30 mouse cellular contexts compared by ENCODE assay signal in the genomic region with DNA sequence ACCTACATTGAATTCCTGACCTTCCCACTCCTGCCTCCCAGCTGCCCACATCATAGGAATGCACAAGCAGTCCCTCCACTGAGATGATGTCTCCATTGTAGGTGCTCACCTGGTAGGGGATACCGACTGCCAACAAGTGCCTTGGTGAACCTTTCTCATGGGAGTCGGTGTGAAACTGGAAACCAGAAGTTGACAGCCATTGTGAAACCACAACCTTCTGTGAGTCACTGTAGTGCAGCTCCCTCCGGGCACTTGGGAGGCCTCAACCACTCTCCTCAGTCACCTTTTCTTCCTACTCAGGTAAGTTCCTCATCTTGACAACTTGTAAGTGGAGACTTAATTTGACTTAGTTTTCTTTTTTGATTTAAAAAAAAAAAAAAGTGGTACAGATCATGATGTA.
DNase-seq lines count a peak whose midpoint lies in the region; ATAC-seq and TF ChIP-seq lines count a peak whose summit lies in the region.
"Had no signal": no experiment of that assay in that cellular context is flagged by ENCODE, and none has a peak within 500 bp of the region (broad histone marks: within the 10 kb centered on the region; RNA-seq: fewer than 3 reads in every experiment).

No protein-coding gene starts in this region.

- peak; percentile 29 to 52 for DNase-seq in spleen, adult 2 months (ENCODE audit: low read depth in 1 of 2, low spot score in 2 of 2)
- DNase-seq in spleen, postnatal 14 days (ENCODE audit: low spot score in 2 of 2): no peak
- DNase-seq in CH12.LX (ENCODE audit: extremely low read depth): peak; percentile 53
- DNase-seq in Muller cell, postnatal 12 days (ENCODE audit: inconsistent ontology term): no peak
- DNase-seq in thymus, postnatal 4 days: no peak
- DNase-seq: adrenal gland, adult 8-10 months; cerebellum, adult 18-20 months; cerebellum, postnatal 14 days; gastrocnemius, postnatal 10 days; heart, adult 11 months; layer of hippocampus, adult 9-11 months; liver, embryonic 13.5 days; lung, embryonic 14.5 days; right cerebral cortex, adult 18-20 months; thymus, adult 18-20 months; thymus, postnatal 36 days had no signal

- no peaks in the 10 kb centered on the region for H3K79me2 ChIP-seq in CH12.LX (replicated peaks; ENCODE audit: control insufficient read depth, extremely low read depth, insufficient read depth, poor library complexity, severe bottlenecking)

- no peak for TF ChIP-seq CTCF in spleen, adult 2 months (IDR thresholded peaks at IDR 0.05; ENCODE audit: extremely low read depth, insufficient read depth, insufficient read length, insufficient replicate concordance)
- no peak for TF ChIP-seq CTCF in CH12.LX (conservative IDR thresholded peaks at IDR 0.05 in 1 of 2, IDR thresholded peaks at IDR 0.05 in 1 of 2; ENCODE audit: low read depth in 2 of 2, low read length in 2 of 2)

- in situ Hi-C loops in CH12.LX (cut with MboI; ENCODE audit: low pct_ligation_motif_present, low pct_unique_long_range_greater_than_20kb, low sequenced_read_pairs): no loop called here

- ATAC-seq in megakaryocyte progenitor cell, adult 5-6 weeks (replicated peaks; ENCODE audit: poor library complexity): peak; percentile 55
- ATAC-seq in forebrain, embryonic 15.5 days (replicated peaks): no peak
- ATAC-seq: activated CD4-positive, CD25-positive, alpha-beta regulatory T cell, adult 4 months; forebrain, embryonic 16.5 days; hindbrain, postnatal 0 days; intestine, postnatal 0 days had no signal

- peak; percentile 71 for TF ChIP-seq EP300 in CH12.LX (IDR thresholded peaks at IDR 0.05; ENCODE audit: low read length)

- 39% methylated on average over 3 of the region's 3 CpGs for WGBS in spleen, adult 2 months
- WGBS in forebrain, embryonic 15.5 days: 94% methylated on average over 3 of the region's 3 CpGs

- H3K4me1 ChIP-seq in spleen, adult 2 months (ENCODE audit: control insufficient read depth, insufficient read depth, insufficient read length): peaks cover 3% of the 10 kb centered on the region; the same call in 1 of the 2 replicates
- H3K4me1 ChIP-seq in CH12.LX (ENCODE audit: control insufficient read depth in 1 of 2, insufficient read depth in 2 of 2): peaks cover 5 to 13% of the 10 kb centered on the region in 2 experiments; a peak in 3 of 4 replicates
- no peaks in the 10 kb centered on the region for H3K4me1 ChIP-seq in forebrain, embryonic 15.5 days
- H3K4me1 ChIP-seq: embryonic facial prominence, embryonic 13.5 days; hindbrain, embryonic 10.5 days; liver, embryonic 13.5 days; midbrain, embryonic 12.5 days; neural tube, embryonic 13.5 days had no signal

- dilution Hi-C loops in CH12.LX (cut with MboI; ENCODE audit: extremely low pct_ligation_motif_present, extremely low pct_unique_long_range_greater_than_20kb, low sequenced_read_pairs): no loop called here

- TF ChIP-seq RAD21 in CH12.LX (IDR thresholded peaks at IDR 0.05; ENCODE audit: low read depth, low read length): no peak

- no peaks in the 10 kb centered on the region for H3K9me3 ChIP-seq in CH12.LX (replicated peaks; ENCODE audit: low read length)
- no peaks in the 10 kb centered on the region for H3K9me3 ChIP-seq in forebrain, embryonic 15.5 days
- H3K9me3 ChIP-seq: embryonic facial prominence, embryonic 13.5 days; G1E; hindbrain, embryonic 10.5 days; liver, embryonic 13.5 days; midbrain, embryonic 12.5 days; neural tube, embryonic 13.5 days had no signal

- H3K4me3 ChIP-seq in spleen, adult 2 months (ENCODE audit: extremely low read depth, insufficient read depth, insufficient read length): no peak overlapping the region
- no peak overlapping the region for H3K4me3 ChIP-seq in CH12.LX (replicated peaks in 1 of 3; ENCODE audit: low read depth in 2 of 3, low read length in 2 of 3, poor library complexity in 1 of 3)
- H3K4me3 ChIP-seq in forebrain, embryonic 15.5 days: no peak overlapping the region
- H3K4me3 ChIP-seq: embryonic facial prominence, embryonic 13.5 days; hindbrain, embryonic 10.5 days; left cerebral cortex, adult 2 months; liver, embryonic 13.5 days; midbrain, embryonic 12.5 days; neural tube, embryonic 13.5 days had no signal

- no peak for TF ChIP-seq POLR2A in spleen, adult 2 months (IDR thresholded peaks at IDR 0.05; ENCODE audit: low read depth, low read length)
- TF ChIP-seq POLR2A in CH12.LX (IDR thresholded peaks at IDR 0.05; ENCODE audit: low read depth, low read length): no peak

- no peak overlapping the region for H3K9ac ChIP-seq in CH12.LX (ENCODE audit: insufficient read depth, low read depth)
- no peak overlapping the region for H3K9ac ChIP-seq in forebrain, embryonic 15.5 days (replicated peaks)
- H3K9ac ChIP-seq: embryonic facial prominence, embryonic 13.5 days; liver, embryonic 13.5 days; lung, embryonic 14.5 days; midbrain, embryonic 12.5 days; neural tube, embryonic 13.5 days had no signal

- H3K36me3 ChIP-seq in spleen, adult 2 months (ENCODE audit: control insufficient read depth, insufficient read depth, low read length): peaks cover 22% of the 10 kb centered on the region
- H3K36me3 ChIP-seq in CH12.LX (replicated peaks in 1 of 2; ENCODE audit: control insufficient read depth in 1 of 2, insufficient read depth in 1 of 2, low read length in 1 of 2): peaks cover 39 to 68% of the 10 kb centered on the region in 2 experiments
- H3K36me3 ChIP-seq in forebrain, embryonic 15.5 days: peaks cover 68% of the 10 kb centered on the region

- no peaks in the 10 kb centered on the region for H3K27me3 ChIP-seq in spleen, adult 2 months (ENCODE audit: control insufficient read depth, insufficient read depth, low read length)
- H3K27me3 ChIP-seq in CH12.LX (replicated peaks): no peaks in the 10 kb centered on the region
- no peaks in the 10 kb centered on the region for H3K27me3 ChIP-seq in forebrain, embryonic 15.5 days
- H3K27me3 ChIP-seq: embryonic facial prominence, embryonic 13.5 days; liver, embryonic 13.5 days; midbrain, embryonic 12.5 days; neural tube, embryonic 13.5 days had no signal

- no peak overlapping the region for H3K27ac ChIP-seq in spleen, adult 2 months (ENCODE audit: insufficient read depth, low read length)
- H3K27ac ChIP-seq in CH12.LX (ENCODE audit: insufficient read depth, low read depth): no peak overlapping the region
- H3K27ac ChIP-seq in forebrain, embryonic 15.5 days (replicated peaks): no peak overlapping the region
- H3K27ac ChIP-seq: embryonic facial prominence, embryonic 13.5 days; hindbrain, embryonic 10.5 days; hindbrain, postnatal 0 days; left cerebral cortex, adult 2 months; liver, embryonic 13.5 days; macrophage; midbrain, embryonic 12.5 days; neural tube, embryonic 13.5 days had no signal

- H3K4me2 ChIP-seq in CH12.LX (ENCODE audit: insufficient read depth, low read depth, poor library complexity, severe bottlenecking): no peak overlapping the region
- H3K4me2 ChIP-seq in forebrain, embryonic 15.5 days (replicated peaks): no peak overlapping the region
- H3K4me2 ChIP-seq: embryonic facial prominence, embryonic 13.5 days; heart, embryonic 11.5 days; liver, embryonic 13.5 days; lung, embryonic 14.5 days; midbrain, embryonic 12.5 days; neural tube, embryonic 13.5 days had no signal

TF ChIP-seq in CH12.LX, 34 proteins besides CTCF, POLR2A, EP300 and RAD21:
- TF ChIP-seq CHD1 (IDR thresholded peaks at IDR 0.05; ENCODE audit: low read depth, low read length): no peak
- TF ChIP-seq JUN (IDR thresholded peaks at IDR 0.05; ENCODE audit: insufficient read depth, low read depth, low read length): peak; percentile 18; the same call in 1 of the 2 replicates
- no peak for TF ChIP-seq MYC (IDR thresholded peaks at IDR 0.05; ENCODE audit: low read depth, low read length)
- TF ChIP-seq IRF4 (IDR thresholded peaks at IDR 0.05; ENCODE audit: low read depth, low read length): peak; percentile 79
- no peak for TF ChIP-seq MAX (IDR thresholded peaks at IDR 0.05; ENCODE audit: low read length)
- no peak for TF ChIP-seq KAT2A (IDR thresholded peaks at IDR 0.05; ENCODE audit: insufficient replicate concordance, low read length)

Comparison
In these comparisons a context has a peak if more than half of its experiments do, and no peak if none do; other contexts are left out.
1. DNase-seq: peak in spleen, adult 2 months (2 of 2) and CH12.LX (single experiment); none in spleen, postnatal 14 days (0 of 2), Muller cell, postnatal 12 days (single experiment) and thymus, postnatal 4 days (single experiment).